Mouse (Mus musculus) left cerebral cortex, adult 2 months (tissue): ENCODE measurements at regions not wholly inside any gene's neighbourhood (a gene's known extent, or its start where the extent isn't known, plus 50 kb on each side); places are given as distances from the start of the nearest gene placed in this dataset.

ENCODE experiments used
- DNase-seq, 2 experiments: peaks; one replicate each; pipeline ENCODE4 v3.0.0; 2021 to 2022; ENCODE audit warnings: low spot score in 2 of 2, mixed read lengths in 1 of 2; ENCODE audit errors: extremely low spot score in 1 of 2
- H3K27ac ChIP-seq: fragments of 200-600 bp; 2 replicates; pipeline ENCODE4 v1.8.1; 2022
- H3K4me3 ChIP-seq: fragments of 200-600 bp; 2 replicates; pipeline ENCODE4 v1.8.1; 2022
- CTCF ChIP-seq: fragments of 200-600 bp; IDR thresholded peaks from 2 replicates; pipeline ENCODE4 v1.8.1; 2022; ENCODE audit warnings: antibody characterized with exemption, mild to moderate bottlenecking, moderate library complexity
- intact Hi-C: fragments of 180-260 bp; cut with DNase I; formaldehyde crosslinking; loops from one replicate; pipeline ENCODE4 v1.15.1; 2025

- no peak overlapping the region for H3K27ac ChIP-seq
- intact Hi-C loops, result no loop called here
- no peak for TF ChIP-seq CTCF
- H3K4me3 ChIP-seq, result no peak overlapping the region
- DNase-seq, result no peak
These were observed 339.1 kb downstream of the Gadd45g start for GRCm38 (mm10) chr13:52185574-52185973.

- TF ChIP-seq CTCF, result no peak
- Histone ChIP-seq H3K4me3 (no peak overlapping the region), H3K27ac (no peak overlapping the region)
- intact Hi-C loops, result no loop called here
- DNase-seq, result no peak
These were observed 341.5 kb downstream of the Gadd45g start for GRCm38 (mm10) chr13:52187841-52188604.

GRCm38 (mm10) chr13:52188605-52189003 is 342.1 kb downstream of the Gadd45g start:
- Histone ChIP-seq H3K27ac (no peak overlapping the region), H3K4me3 (no peak overlapping the region)
- intact Hi-C loops, result no loop called here
- DNase-seq, result no peak
- no peak for TF ChIP-seq CTCF

- Histone ChIP-seq H3K4me3 (no peak overlapping the region), H3K27ac (no peak overlapping the region)
- TF ChIP-seq CTCF, result no peak
- intact Hi-C loops, result no loop called here
- DNase-seq, result no peak
These were observed 341.6 kb downstream of the Diras2 start for GRCm38 (mm10) chr13:52189382-52189923.

- TF ChIP-seq CTCF, result no peak
These were observed 340.8 kb downstream of the Diras2 start for GRCm38 (mm10) chr13:52190256-52190655.

GRCm38 (mm10) chr13:52190848-52191590 is 340.1 kb downstream of the Diras2 start:
- H3K27ac ChIP-seq, result no peak overlapping the region
- DNase-seq, result no peak
- no peak for TF ChIP-seq CTCF
- intact Hi-C loops, result no loop called here
- no peak overlapping the region for H3K4me3 ChIP-seq

More at GRCm38 (mm10) chr13:52190256-52190655, 340.8 kb downstream of the Diras2 start:
- no peak overlapping the region for H3K4me3 ChIP-seq
- no peak for DNase-seq
- no peak overlapping the region for H3K27ac ChIP-seq
- intact Hi-C loops, result no loop called here

GRCm38 (mm10) chr13:52196917-52197316 is 334.2 kb downstream of the Diras2 start:
- no peak for DNase-seq
- Histone ChIP-seq H3K27ac (no peak overlapping the region), H3K4me3 (no peak overlapping the region)
- intact Hi-C loops, result no loop called here
- no peak for TF ChIP-seq CTCF

- no peak overlapping the region for H3K4me3 ChIP-seq
These were observed 332.3 kb downstream of the Diras2 start for GRCm38 (mm10) chr13:52198649-52199348.

GRCm38 (mm10) chr13:52202372-52202771 is 328.7 kb downstream of the Diras2 start:
- TF ChIP-seq CTCF, result no peak
- no peak overlapping the region for H3K27ac ChIP-seq
- DNase-seq, result no peak
- H3K4me3 ChIP-seq, result no peak overlapping the region
- intact Hi-C loops, result no loop called here

More at GRCm38 (mm10) chr13:52198649-52199348, 332.3 kb downstream of the Diras2 start:
- TF ChIP-seq CTCF, result no peak
- intact Hi-C loops, result no loop called here
- H3K27ac ChIP-seq, result no peak overlapping the region
- DNase-seq, result no peak

- intact Hi-C loops, result no loop called here
- no peak overlapping the region for H3K27ac ChIP-seq
- no peak overlapping the region for H3K4me3 ChIP-seq
- DNase-seq, result no peak
- no peak for TF ChIP-seq CTCF
These were observed 325.1 kb downstream of the Diras2 start for GRCm38 (mm10) chr13:52205951-52206350.

- DNase-seq, result no peak
- H3K4me3 ChIP-seq, result no peak overlapping the region
- H3K27ac ChIP-seq, result no peak overlapping the region
- no peak for TF ChIP-seq CTCF
- intact Hi-C loops, result no loop called here
These were observed 314.7 kb downstream of the Diras2 start for GRCm38 (mm10) chr13:52216343-52216742.

- Histone ChIP-seq H3K27ac (no peak overlapping the region), H3K4me3 (no peak overlapping the region)
- no peak for DNase-seq
- intact Hi-C loops, result no loop called here
- TF ChIP-seq CTCF, result no peak
These were observed 314.0 kb downstream of the Diras2 start for GRCm38 (mm10) chr13:52217066-52217465.
